Mouse (Mus musculus): Measurements from ENCODE around the gene Kank1. TPM values are rescaled to one million over a fixed set of nuclear protein-coding genes. Genes with fewer than 3 reads are reported as not detected.
"Not testable (repeated sequence)": the region's sequence is repeated elsewhere in the genome, so short reads cannot be mapped to it uniquely, and the experiment has no call there.

The Kank1 gene
- total RNA-seq, 2 experiments from 2014 or later: 24.5 to 24.6 TPM

DNA sequence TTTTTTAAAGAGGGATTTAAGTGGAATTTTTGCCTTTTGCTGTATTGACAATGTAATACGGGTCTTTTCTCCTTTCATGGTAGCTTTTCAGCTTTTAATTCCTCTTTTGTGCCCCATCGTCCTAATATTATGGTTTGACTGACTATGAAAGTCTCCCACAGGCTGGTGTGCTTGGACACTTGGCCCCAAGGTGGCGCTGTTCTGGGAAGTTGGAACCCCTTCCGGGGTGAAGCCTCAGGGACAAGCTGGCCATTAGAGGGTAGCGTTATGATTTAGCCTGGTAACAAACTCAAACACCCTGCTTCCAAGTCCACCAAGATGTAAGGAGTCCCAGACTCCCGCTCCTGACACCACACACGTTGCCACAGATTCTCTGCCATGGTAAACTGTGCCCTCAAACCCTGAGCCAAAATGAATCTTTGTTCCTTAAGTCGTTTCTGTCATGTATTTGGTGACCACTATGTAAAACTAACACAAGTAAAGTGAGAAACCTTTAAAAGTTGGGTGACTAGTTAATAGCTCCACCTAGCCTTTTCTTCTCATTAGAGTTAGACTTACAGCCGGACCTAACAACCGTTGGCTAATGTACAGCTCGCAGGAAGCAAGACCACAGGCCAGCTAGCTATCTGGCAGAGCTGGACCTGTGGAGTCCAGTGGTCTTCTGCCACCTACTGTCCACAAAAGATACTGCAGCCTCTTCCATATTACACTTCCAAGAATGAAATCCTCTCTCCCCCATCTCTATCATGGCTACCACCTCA lies 214.3 kb downstream of the Kank1 start:
- DNase-seq (ENCODE audit: low spot score in 2 of 2): peak; percentile 59 to 68
- intact Hi-C loops (cut with DNase I): loop anchor here (5.0 to 10.0 kb wide), 2 partner anchors 344 to 486 kb away; partner anchors contain the start of gene Cbwd1

DNA sequence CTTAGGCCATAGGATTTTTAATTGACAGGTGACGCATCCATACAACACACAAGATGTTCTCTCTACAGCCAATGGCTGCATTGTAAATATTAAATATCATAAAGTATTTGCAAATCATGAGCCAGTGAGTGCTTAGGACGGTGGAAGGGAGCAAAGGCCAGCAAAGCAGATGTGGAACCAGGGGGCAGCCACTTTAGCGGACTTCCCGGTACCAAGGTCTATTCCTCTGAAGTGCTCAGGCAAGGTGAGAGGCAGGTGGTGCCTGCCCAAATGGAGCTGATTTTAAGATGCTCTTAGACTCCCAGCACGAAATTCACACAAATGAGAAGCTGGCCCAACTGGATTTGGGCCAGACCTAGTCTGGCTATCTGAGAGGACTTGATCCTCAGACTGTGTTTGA lies 216.4 kb downstream of the Kank1 start:
- DNase-seq (ENCODE audit: low spot score in 2 of 2): no peak
- intact Hi-C loops (cut with DNase I): loop anchor here (5.0 to 10.0 kb wide), 2 partner anchors 346 to 488 kb away; partner anchors contain the start of gene Cbwd1

DNA sequence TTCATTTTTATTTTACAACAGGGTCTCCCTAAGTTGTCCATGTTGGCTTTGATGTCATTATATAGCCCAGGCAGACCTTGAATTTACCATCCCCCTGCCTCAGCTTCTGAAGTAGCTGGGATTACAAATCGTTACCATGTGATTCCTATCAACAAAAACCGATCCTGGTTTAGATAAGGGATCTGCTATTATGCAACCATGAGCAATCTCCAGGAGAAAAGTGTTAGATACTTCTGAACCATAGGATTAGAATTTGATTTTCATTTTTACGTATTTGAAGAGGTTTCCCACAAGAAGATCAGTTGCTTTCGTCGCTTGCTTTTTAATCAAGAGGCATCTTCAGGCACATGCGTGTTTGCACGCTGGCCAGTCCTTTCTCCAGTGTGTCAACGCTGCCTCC lies 224.0 kb downstream of the Kank1 start:
- no peak for DNase-seq (ENCODE audit: low spot score in 2 of 2)
- intact Hi-C loops (cut with DNase I): no loop called here

DNA sequence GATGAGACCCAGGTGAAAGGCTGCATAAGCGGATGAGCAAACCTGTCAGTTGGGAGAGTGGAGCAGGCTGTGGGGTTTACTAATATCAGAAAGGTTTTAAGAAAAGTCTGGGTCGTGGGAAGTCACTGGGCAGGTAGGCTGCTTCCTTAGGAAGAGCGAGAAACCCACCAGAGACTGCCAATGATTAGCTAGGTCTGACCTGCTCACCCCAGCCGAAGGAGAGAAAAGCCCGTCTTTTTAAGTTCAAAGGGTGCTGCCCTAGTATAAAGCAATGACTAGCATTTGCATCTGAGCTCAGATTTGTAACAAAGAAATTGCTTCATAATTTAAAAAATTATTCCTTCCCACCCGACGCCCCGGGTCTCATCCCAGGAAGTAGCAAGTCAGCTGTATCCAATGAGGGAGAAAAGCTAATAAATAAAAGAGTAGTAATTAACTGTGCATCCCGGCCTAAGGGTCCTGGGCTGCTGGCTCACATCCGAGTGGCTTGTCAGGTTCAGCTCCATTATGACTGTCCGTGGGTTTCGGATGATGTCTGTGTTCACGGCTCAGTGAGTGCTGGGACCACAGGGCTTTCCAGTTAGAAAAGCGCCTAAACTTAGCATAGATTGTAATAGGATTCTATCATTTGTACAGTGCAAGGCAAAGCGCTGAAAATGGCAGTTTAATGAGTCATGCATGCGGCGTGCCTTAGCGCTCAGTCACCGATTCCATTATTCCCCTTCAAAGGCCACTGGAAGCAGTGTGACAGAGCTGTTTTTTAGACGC lies 225.0 kb downstream of the Kank1 start:
- intact Hi-C loops (cut with DNase I): no loop called here
- peak in 1 of 2 experiments; percentile 6 for DNase-seq (ENCODE audit: low spot score in 2 of 2)

DNA sequence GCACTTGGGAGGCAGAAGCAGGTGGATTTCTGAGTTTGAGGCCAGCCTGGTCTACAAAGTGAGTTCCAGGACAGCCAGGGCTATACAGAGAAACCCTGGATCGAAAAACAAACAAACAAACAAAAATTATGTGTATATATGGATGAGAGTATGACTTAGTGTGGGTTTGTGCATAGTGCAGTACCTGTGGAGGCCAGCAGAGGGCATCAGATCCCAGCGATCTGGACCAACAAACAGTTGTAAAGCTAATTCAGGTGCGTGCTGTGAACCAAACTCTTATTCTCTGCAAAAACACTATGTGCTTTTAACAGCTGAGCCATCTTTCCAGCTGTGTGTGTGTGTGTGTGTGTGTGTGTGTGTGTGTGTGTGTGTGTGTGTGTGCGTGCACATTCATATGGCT lies 239.0 kb downstream of the Kank1 start:
- intact Hi-C loops (cut with DNase I); DNase-seq (ENCODE audit: low spot score in 2 of 2): not testable (repeated sequence)

DNA sequence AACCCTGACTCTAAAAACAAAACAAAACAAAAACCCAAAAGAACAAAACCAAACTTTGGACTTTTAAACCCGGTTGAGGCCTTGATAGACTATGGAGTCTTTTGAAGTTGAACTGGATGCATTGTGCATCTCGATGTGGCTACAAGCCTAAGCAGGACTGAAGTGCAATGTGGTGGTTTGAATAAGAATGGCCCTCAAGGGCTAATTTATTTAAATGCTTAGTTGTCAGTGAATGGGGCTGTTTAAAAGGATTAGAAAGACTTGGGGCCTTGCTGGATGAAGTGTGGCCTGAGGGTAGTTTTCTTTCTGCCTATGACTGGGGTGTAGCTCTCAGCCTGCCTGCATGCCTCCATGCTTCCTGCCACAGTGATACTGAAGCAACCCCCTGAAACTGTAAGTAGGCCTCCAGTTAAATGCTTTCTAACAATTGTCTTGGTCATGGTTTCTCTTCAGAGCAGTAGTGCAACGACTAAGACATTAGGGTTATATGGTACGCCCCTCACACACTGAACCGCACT lies 242.4 kb downstream of the Kank1 start:
- DNase-seq (ENCODE audit: low spot score in 2 of 2): no peak
- intact Hi-C loops (cut with DNase I): no loop called here

DNA sequence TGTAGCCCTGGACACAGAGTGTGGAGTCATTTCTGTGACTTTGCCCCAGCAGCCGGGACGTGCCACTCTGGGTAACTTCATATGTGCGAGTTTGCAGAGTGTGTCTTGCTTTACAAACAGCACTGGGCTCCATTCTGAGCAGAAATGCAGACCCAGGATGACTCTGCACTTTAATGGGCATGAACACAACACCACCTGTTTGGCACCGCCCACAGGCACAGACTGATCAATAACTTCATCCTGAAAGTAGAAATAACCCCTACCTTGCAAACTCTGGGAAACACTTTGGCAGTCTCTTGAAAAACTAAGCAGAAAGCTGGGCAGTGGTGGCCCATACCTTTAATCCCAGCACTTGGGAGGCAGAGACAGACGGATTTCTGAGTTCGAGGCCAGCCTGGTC lies 244.0 kb downstream of the Kank1 start:
- no peak for DNase-seq (ENCODE audit: low spot score in 2 of 2)
- intact Hi-C loops (cut with DNase I): no loop called here

Other genes with a start within 250 kb of the Kank1 start
- 1 to 10 TPM; 2.7 to 5.1 TPM for gene Dock8, start 237.4 kb upstream of the Kank1 start, total RNA-seq (2021)

Data from left cerebral cortex, postnatal 14 days (tissue).